Mouse (Mus musculus) fat pad, adult 2 months (tissue): ENCODE results near the gene Chrna7.

Experiments used
- DNase-seq: peaks from one replicate; pipeline ENCODE4 v3.0.0-alpha.2; 2011; ENCODE audit warnings: low read depth, low spot score; ENCODE audit errors: extremely low read depth

Gene Chrna7

DNA sequence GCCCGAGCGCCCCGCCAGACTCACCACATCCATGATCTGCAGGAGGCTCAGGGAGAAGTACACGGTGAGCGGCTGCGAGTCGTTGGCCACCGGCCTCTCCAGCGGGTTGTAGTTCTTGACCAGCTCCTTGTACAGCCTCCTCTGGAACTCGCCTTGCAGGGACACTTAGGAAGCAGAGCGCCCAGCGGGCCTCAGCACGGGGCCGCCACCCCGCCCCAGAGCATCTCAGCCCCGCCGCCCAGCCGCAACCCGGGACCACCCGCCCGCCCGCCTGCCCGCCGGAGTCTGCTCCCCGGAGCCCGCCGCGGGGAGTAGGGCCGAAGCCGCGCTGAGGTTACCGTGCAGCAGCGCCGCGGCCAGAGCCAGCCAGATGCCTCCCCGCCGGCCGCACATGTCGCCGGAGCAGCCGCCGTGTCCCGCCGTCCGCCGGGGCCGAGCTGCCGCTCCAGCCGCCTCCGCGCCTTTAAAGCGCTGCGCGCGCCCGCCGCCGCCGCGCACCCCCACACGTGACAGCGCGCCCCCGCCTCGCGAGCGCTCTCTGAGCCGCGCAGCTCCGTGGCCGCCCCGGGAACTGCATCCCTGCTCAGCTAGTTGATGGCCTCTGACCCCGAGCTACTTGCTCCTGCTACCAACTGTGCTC, at the start of gene Chrna7:
TSS of gene Chrna7 (minus strand) at position 486 of the 640 bp plus-strand sequence.
- DNase-seq, result no peak

DNA sequence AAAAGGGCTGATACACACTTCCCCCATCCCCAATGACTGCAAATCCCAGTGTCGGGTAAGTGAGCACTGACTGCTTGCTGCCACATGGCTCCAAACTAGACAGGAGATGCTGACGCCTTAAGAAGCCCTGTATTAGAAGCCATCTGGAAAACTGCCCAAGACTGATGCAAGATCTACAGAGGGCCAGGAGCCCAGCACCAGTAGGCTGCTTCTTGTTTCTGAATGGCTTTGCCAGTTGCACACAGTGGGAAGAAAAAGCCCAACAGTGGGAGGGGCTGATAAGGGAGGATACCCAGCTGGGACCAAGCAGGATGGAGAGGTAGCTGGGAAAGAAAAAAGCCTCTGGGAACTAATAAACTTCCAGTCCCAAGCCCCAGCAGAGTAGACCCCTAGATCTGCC, 37.0 kb upstream of the Chrna7 start:
- no peak for DNase-seq

DNA sequence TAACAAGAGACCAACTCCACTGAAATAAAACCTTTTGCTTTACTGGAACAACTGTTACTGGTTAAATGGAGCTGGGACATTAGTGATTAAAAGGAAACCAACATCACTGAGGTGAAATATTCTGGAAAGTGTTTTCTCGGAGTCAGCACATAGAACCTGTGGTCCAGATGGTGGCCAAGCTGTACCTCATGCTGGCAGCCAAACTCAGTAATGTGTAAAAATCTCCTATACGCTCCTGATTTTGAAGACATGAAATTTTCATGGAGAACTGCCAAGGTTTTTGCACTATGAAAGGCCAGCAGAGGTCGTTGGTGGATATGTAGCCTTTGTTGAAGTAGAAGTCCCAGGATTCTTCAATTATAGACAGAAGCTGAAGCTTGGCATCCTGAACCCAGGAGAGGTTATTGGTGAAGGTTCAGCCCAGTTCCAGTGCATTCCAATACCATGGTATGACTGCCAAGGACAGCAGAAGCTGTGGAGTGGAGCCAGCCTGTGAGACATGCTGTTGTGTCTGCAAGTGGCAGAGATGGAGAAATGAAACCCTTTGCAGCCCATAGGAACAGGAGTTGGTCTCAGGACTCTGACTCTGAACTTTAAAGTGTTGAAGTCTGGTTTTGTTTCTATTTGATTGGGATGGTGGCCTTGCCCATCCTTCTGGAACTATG, 25.6 kb upstream of the Chrna7 start:
- no peak for DNase-seq

DNA sequence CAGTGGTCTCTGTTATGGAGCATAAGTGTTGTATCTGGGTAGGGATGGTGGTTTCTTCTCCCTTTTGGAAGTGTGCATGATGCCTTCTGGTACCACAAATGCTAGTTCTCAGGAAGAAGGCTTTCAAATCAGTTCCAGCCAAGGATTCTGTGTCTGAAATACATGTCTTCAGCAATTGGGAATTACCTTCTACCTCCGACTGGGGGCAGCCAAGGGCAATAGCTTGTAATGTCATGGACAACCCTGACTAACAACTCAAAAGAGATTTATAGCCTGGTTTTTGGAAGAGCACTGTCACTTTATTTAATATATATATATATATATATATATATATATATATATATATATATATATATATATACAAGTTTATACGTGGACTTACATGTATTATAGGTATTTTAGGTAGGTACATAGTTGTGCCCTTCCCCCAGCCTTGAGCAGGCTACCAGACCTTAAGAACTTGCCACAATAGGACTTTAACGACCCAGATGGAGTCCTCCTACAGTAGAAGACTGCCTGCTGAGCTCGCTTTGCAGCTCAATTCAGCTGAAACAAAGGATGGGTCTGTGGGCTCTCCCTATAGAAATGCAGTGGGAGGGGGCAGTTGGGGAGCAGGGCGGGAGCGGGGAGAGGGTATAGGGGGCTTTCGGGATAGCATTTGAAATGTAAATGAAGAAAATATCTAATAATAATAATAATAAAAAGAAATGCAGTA, 12.9 kb upstream of the Chrna7 start:
- DNase-seq, result no peak

DNA sequence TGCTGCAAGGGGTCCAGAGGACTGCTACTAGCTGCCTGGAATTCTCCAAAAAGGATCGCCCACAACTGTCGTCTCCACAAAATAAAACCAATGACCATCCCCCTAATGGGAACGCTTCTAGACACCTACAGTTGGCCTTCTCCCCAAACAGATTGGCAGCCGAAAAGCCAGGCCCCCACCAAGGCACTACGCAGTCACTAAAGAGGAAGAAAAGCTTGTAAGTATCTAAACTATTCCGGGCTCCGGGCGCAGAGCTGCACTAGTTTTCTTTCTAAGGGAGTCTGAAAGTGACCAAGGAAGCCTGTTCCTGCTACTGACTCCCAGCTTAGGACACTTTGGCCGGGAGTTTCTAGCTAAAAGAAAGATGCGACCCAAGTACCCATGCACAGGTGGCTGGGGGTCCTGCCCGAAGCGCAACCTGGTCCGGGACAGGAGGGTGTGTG, 707 bp downstream of the Chrna7 start:
- DNase-seq, result no peak

DNA sequence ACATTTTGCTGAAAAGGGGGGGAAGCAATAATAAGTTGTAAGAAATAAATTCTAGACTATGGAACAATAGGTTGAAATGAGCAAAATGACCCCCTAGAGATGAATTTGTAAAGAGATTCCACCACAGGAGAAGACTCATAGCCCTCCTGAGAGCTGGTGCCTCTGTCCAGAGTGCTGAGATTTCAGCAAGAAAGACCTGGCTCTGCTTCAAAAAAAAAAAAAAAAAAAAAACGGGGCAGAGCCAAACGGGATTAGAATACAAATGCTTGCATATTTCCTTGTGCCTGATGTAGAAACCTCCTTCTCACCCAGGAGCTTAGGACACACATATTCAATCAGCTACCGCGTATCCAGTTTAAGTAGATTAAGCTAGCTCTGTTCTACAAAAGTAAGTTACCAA, 2.9 kb downstream of the Chrna7 start:
- DNase-seq, result no peak

DNA sequence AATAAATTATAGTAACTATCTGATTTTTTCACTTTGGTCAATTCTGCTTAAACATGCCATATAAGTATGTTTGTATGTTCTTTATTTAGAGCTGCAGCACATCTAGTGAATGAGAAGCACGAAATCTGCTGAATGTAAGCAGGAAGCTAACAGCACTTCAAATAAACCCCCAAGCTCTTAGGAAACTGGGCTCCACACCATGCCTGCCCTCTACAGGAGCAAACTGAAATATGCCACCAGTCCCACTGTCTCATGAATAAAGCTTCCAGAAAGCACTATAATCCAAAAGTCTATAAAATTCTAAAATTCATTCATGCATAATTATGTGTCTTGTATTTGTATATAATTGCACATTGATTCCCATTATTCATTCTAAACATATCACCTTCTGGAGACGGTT, 5.2 kb downstream of the Chrna7 start:
- DNase-seq, result no peak

DNA sequence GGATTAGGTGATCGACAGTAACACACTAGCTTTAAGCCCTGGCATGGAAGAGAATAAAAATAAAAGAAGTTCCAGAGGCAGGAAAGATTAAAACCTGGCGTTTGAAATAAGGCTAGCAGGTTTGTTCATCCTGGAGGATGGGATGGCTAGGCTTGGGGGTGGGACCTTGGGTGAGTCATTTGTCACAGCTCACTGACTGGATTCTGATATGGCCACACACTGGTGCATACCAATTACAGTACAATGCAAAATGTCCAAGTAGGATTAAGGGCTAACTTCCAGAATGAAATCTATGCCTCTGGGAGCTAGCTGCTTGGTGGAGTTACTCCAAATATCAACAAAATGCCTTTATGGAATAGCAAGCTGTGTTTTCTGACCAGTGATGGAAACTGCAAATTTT, 16.8 kb downstream of the Chrna7 start:
- no peak for DNase-seq

DNA sequence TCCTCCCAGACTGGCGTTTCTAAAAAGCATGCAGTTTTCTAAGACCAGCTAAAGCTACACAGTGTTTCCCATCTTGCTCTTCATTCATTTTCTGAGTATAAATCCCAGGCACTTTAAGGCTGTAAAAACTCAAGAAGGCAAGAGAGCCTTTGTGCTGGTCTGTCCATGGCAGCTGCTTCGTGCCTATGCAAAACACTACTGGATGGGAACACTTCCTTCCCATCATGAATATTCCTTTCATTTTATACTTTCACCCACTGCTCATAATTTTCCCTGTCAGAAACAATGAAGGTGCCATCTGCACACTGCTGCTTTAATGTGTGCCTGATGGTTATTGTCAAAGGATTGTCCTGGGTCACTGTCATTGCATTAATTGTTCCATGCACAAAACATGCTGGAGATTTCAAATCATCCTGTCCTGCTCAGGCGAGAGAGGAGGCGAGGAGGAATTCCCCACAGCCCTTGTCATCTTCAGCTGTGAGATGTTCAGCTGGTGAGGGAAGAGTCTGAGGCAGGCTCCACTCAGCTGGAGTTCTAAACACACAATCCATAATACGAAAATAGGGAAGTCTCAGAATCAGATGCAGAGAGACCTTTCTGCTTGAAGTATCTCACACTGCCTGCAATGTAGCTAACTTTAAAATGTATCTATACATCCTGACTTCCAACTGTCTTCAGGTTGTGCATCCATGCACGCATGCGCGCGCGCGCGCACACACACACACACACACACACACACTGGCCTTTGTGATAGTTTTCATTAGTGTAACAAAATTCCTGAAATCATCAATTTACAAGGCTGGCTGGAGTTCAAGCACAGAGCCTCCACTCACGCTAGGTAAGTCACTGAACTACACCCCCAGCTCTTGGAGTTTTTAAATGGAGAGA, 22.5 kb downstream of the Chrna7 start:
- DNase-seq, result no peak

DNA sequence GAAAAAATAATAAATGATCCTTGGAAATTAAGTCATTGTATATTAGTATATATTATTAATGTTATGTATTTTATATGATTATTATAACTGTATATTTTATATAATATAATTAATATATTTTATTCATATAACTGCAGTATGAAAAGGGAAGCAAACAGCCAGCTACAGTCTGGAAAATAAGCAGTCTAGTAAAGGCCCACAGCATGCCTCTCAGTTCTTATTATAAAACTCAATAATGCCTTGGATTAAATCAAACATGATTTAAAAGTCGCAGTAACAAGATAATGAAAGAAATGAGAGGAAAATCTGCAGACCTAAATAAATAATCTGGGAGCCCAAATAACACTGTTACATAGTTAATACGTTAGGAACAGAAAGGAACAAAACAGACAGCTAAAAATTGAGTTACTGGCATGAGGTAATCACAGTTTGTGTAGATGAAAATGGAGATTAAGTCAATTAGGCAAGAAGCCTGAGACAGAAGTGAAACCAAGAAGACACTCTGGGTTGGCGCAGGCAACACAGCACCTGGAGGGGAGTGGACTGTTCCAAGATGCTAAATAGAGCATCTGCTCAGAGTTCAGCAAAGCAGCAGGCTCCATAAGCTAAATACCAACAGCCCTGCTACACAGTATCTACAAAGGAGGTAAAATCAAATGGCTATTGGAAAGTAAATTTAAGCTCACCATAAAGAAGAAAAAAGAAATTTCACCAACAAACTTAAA, 42.1 kb downstream of the Chrna7 start:
- DNase-seq, result no peak

DNA sequence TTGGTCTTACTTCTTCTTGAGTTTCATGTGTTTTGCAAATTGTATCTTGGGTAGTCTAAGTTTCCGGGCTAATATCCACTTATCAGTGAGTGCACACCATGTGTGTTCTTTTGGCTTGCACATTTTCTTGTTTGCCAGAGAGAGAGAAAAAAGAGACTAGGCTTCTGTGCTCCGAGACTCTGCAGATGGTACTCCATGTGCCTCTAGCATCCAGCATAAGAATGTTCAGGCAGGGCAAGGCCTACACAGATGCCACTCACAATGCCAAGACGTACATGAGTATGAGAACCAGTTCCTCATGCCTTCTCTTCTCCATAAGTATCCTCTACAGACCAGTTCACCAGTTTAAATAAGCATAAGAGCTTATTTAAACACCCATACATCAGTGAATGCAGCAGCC, 47.8 kb downstream of the Chrna7 start:
- DNase-seq, result no peak

DNA sequence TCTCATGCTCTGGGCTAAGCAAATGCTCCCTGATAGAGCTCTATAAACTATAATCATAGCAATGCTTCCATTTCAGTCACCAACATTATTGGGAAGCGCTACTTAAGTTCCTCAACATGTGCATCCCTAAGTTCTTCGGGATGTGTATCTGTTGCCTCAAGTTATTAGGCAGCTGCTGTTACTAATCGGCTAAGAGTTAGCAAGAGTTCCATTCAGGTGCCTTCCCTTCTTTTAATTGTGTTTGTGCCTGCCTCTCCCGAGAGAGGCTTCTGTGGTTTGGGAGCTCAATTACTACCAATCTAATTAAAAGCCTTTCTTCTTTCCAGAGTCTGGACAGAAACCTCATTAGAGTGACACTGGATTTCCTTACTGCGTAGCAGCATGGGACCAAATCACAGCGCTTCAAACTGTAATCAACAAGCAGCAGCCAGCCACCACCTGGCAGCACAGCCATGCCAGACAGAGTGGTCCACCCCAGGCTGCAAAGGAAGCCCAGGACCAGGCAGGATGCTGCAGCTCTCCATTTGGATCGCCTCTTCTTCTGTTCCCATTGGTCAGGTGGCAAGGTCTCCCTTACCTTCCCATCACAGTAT, 50.0 kb downstream of the Chrna7 start:
- DNase-seq, result no peak

DNA sequence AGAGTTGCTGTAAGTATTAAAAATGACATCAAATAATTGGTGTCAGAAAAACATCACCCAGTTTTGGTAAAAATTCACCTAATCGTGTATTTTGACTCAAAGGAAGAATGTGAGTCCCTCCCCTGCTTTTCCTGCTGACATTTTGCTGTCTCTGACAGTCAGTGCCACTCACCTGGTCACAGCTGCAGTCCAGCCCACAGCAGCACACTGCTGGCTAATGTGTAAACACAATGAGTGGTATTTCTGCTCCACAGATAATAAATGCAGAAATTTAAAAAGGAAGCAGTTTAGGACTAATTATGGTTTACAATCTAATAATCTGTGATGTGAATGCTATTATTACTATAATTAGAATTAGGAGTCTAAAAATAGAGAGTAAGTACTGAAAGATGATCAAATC, 59.1 kb downstream of the Chrna7 start:
- no peak for DNase-seq

DNA sequence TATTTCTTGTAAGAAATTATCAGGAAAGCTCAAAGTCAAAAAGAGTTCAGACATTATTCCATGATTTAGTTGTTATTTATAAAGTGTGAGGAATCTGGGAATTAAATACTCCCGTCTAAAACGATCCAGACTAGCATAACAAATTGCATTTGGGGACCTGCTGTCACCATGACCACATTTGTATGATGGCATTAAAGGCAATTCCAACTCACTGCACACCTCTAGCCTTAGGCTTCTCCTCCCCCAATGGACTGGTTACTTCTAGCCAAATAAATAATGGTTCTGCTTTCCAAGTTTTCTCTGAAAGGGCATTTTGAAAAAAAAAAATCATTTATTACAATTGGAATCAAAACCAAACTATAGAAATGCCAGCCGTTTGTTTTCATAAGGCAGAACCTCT, 63.6 kb downstream of the Chrna7 start:
- DNase-seq, result no peak

DNA sequence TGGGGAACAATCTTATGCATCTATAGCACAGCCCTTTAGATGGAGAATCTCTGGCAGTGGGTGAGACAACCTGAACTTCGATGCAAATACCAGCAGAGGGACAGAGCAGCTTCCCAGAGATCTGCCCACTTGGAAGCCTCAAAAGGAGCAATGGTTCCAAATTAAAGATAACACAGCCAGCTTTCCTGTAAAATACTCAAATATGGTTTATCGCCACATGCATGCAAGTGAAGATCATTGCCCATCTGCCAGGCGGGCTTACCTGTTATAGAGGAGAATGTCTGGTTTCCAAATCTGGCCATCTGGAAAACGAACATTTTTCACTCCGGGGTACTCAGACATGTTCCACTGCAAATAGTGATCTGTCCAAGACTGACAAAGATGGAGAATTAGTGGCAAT, 64.0 kb downstream of the Chrna7 start:
- no peak for DNase-seq

DNA sequence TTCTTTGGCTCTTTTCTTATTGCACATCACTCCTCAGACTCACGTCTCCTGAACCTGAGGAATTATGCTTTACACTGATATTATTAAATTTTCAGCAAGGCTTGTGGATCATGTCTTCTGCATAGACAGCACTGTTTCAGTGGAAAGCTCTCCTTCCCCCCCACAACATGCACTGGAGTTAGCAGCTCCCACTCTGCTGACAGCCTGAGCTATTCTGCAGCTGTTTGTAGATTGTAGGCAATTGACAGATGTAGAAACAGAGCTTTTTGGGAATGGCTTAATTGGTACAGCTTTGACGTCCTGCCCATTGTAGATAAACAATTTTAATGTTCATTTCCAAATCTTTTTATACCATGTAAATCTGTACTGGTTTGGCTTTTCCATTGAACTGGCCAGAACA, 89.8 kb downstream of the Chrna7 start:
- DNase-seq, result no peak

DNA sequence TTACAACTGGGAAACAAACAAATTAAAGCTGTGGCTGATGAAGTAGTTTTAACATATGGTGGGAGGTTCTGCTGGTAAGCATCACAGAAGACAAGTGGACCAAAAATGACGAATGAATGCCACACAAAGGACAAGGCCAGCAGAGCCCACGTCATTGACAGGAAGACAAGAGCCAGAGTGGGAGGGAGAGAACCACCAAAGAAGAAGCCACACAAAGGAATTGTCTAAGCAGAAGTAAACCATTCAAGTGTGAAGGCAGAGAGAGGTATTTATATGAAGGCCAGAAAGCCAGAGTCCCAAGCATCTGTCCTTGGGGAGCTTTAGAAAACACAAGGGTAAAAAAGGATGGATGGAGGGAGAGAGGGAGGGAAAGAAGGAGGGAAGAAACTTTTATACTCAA, 98.7 kb downstream of the Chrna7 start:
- no peak for DNase-seq

DNA sequence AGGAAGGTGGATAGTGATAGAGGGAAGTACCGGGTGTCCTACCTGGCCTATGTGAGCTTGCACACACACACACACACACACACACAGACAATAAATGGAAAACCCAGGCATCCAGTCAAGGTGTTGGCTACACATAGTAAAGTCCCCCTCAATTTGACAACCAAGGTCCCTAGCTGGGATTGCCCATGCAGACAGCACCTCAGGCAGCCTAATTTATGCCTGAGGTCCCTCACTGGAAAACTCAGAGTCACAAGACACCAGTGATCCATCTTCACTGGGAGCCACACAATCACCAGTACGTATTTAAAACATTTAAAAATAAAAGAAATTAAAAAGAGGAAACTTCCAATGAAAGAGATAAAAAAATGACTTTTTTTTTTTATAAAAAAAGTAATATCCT, 99.1 kb downstream of the Chrna7 start:
- DNase-seq, result no peak

DNA sequence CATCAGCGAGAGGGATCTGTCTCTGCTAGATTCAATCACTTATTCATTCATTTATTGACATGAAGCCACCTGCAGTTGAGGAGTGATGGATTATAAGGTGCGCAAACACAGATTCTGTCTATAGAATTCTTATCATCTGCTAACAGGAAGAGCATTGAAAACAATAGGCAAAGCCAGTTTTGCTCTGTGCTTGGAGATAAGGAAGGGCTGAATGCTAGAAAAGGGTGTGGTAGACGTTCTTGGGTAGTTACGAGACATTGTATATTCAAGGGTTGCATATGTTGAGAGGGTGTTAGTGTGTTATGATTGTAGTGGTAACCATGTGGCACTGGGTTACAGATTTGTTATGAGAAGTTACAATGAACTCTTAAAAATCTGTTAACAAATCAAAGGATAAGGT, 103.0 kb downstream of the Chrna7 start:
- no peak for DNase-seq

DNA sequence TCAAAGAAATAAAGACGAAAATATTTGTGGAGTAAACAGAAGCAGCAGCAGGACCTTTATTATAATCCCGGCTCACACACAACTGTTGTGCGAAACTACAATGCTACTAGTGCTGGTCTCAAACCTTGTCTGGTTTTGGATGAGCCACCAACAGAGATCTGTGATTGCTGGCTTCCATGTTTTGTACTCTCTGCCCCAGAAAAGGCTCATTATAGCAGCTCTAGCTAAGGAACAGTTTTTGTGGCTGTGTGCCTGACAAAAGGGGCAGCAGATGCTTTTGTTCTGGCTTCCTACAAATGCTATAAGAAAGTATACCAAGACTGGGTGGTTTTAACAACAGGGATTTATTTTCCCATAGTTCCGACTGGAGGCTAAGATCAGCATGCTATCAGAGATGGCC, 126.4 kb downstream of the Chrna7 start:
- no peak for DNase-seq
